Mouse (Mus musculus) ovary, postnatal 10 days (tissue): ENCODE data around the gene Adgrl2.

Experiments used
- DNase-seq: peaks from one replicate; pipeline ENCODE4 v3.0.0; 2022; ENCODE audit warnings: low spot score

Adgrl2 gene

DNA sequence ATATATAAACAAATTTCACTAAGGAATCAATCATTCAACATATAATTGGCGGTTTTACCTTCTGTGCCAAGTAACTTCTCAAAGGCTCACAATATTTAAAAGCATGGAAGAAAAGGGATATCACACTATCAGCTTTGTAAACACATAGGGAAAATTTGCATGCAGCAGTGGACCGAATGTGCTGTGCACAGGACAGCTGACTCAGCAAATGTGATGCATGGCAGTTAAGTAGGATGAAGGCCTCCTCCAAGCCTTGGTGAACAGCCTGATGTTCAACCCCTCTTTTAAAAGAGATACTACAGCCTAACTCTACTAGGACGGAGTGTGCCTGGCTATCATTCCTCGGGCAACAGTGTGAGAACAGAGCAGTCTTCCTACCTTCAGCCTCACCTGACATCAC, 105.2 kb downstream of the Adgrl2 start:
- no peak for DNase-seq

DNA sequence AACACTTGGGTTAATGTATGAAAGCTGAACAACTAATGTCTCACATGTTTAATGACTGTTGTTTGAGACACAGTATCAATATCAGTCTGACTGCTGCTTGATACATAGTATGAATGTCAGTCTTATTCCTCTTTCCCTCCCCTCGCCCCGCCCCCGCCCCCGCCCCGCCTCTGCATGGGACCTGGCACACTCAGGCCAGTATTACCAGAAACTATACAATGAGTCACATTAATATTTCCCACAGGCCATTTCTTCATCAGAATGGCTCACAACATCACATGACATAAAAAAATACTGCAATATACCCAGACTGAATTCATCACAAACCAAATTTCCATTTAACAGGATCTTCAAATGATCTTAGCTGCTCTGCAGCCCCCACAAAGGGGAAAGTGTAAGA, 108.9 kb downstream of the Adgrl2 start:
- no peak for DNase-seq

DNA sequence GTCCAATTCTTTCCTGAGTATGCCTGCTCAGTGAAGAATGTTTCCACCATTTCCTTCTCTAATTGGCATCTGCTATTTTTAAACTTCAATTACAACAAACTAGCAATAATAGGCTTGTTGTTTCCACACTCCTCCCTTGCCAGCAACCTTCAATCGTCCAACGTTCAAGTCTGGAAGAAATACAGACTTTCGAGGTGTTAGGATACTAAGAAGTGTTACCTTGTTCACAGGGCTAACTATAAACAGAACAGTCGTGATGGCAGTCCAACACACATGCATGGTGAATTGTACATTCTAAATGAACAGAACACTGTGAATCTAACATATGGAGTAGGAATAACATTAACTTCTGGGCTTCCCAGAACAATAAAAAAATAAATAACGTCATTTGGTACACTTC, 117.8 kb downstream of the Adgrl2 start:
- no peak for DNase-seq

DNA sequence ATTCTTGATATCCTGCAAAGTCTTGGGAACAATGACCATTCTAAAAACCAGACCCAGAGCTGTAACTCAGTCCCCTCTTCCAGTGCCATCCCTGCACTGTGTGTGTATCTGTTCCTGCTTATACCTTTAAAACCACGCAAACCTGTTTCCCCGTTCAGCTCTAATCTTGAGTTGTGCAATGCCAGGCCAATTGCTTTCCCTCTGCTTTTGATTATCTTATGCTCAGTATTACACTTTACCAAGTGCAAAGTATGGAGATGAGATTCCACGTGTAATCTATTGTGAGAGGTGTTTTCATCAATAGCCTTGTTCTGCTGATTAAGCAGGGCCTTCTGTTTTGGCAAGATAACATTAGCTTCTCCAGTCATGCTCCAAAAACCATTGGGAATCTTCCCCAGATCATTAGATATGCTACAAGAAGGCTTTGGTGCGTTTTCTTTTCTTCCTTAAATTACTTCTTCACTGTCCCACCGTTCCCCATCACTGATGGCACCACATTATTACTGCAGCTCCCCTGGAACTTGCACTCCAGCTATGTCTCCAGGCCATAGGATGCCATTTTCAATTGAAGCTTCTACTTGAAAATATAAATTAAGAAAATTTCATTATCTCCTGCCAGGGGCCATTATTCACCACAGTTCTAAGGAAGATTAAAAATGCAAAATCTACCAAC, 118.4 kb downstream of the Adgrl2 start:
- no peak for DNase-seq

DNA sequence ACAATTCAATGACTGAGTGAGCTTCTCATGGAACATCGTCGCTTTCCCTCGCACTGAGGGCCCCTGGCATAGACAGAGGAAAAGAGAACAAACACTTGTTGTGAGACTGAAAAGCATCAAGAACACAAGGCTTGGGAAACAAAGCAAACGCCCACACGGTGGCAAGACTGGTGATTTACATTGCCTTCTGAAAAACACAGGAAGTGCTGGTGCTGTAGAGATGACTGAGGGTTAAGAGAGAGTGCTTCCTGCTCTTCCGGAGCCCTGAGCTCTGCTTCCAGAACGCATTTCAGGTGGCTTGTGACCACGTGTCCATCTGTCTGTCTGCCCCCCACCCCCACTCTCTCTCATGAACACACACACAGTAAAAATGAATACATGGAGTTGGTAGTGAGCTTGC, 122.7 kb downstream of the Adgrl2 start:
- DNase-seq: no peak

GRCm38 (mm10) chr3:148866633-148867032, 123.7 kb downstream of the Adgrl2 start:
- no peak for DNase-seq

- no peak for DNase-seq
Measured at GRCm38 (mm10) chr3:148866053-148866452, 124.3 kb downstream of the Adgrl2 start.

GRCm38 (mm10) chr3:148865234-148865633, 125.1 kb downstream of the Adgrl2 start:
- DNase-seq: no peak

DNA sequence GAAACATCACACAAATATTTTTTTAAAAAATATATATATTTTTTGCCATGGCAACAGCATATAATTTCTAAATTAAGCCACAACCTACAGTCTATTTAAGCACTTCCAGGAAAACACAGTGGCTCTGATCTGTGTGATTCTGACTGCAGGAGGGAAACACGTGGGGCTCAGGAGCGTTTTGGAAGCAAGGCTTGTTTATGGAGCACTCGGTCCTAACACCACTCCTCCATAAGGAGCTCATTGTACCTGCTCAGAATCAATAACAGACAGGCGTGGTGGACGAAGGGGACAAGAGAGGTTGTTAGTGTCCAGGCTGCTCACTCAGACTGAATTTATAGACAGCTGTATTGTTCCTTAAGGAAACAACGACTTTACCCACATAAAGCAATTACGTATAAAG, 128.5 kb downstream of the Adgrl2 start:
- no peak for DNase-seq

- no peak for DNase-seq
Measured at GRCm38 (mm10) chr3:148854306-148854910, 135.9 kb downstream of the Adgrl2 start.

GRCm38 (mm10) chr3:148853372-148853771, 137.0 kb downstream of the Adgrl2 start:
- no peak for DNase-seq

GRCm38 (mm10) chr3:148852556-148852955, 137.8 kb downstream of the Adgrl2 start:
- no peak for DNase-seq

GRCm38 (mm10) chr3:148850821-148851220, 139.5 kb downstream of the Adgrl2 start:
- DNase-seq: no peak

- DNase-seq: no peak
Measured at GRCm38 (mm10) chr3:148848366-148848765, 142.0 kb downstream of the Adgrl2 start.

GRCm38 (mm10) chr3:148844182-148844581, 146.2 kb downstream of the Adgrl2 start:
- DNase-seq: no peak

GRCm38 (mm10) chr3:148842533-148842932, 147.8 kb downstream of the Adgrl2 start:
- no peak for DNase-seq

- DNase-seq: no peak
Measured at GRCm38 (mm10) chr3:148838835-148839296, 151.5 kb downstream of the Adgrl2 start.

- no peak for DNase-seq
Measured at GRCm38 (mm10) chr3:148838095-148838834, 152.1 kb downstream of the Adgrl2 start.

DNA sequence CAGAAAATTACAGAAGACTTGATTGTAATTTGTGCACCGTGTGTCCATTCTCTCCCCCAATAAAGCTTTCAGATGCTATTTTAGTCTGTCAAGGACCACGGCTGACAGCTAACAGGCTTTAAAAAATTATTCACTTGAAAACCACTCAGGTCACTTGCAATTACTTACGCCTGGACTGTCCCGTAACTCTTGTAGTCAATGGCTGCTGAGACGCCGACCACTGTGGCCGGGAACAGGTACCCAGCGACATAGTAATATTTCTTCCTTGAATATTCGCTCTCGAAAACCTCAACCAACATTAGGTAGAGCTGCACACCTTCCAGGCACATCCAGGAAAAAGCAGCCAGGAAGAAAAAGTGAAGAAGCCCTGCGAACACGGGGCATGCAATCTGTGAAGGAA, 155.2 kb downstream of the Adgrl2 start:
- no peak for DNase-seq

GRCm38 (mm10) chr3:148833070-148833769, 157.1 kb downstream of the Adgrl2 start:
- no peak for DNase-seq

GRCm38 (mm10) chr3:148832001-148832400, 158.4 kb downstream of the Adgrl2 start:
- DNase-seq: no peak

DNA sequence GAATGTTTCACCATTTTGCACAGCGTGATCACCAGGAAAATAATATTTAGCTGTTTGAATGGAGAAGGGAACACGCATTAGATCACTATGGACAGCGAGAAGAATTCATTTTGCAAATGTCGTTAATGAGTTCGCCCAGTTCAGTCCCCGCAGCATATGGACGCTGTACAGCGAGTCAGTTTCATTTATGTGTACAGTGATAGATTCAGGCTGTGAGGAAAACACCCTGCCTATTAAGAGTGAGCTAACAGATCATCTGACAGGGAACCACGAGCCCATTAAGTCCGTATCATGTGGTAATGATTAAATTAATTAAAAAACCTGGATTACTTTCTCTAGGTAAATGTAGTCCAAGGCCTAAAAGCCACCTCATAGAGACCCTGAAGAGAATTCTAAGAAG, 161.8 kb downstream of the Adgrl2 start:
- no peak for DNase-seq

GRCm38 (mm10) chr3:148823551-148823950, 166.8 kb downstream of the Adgrl2 start:
- no peak for DNase-seq
